Mouse (Mus musculus) embryonic facial prominence, embryonic 12.5 days (tissue): ENCODE measurements around the gene Hyal1. TPM values are rescaled to one million over a fixed set of nuclear protein-coding genes. Genes with fewer than 3 reads are reported as not detected.

Source experiments
- ATAC-seq: fragments of 200-750 bp; cut with Nextera tagmentation; 2 replicates; pipeline ENCODE4 v1.8.0; 2017; ENCODE audit not compliant: insufficient number of reproducible peaks, insufficient read depth, low FRiP score, low TSS enrichment
- H3K27ac ChIP-seq: fragments of 300-500 bp; sonication (generic); 2 replicates; pipeline ENCODE4 v1.5.1; 2016; ENCODE audit warnings: mild to moderate bottlenecking
- H3K27me3 ChIP-seq: fragments of 300-500 bp; sonication (generic); 2 replicates; pipeline ENCODE4 v1.6.1; 2016; ENCODE audit warnings: mild to moderate bottlenecking, moderate library complexity
- H3K36me3 ChIP-seq: fragments of 300-500 bp; sonication (generic); 2 replicates; pipeline ENCODE4 v1.6.1; 2016; ENCODE audit warnings: mild to moderate bottlenecking
- H3K4me1 ChIP-seq: fragments of 300-500 bp; sonication (generic); 2 replicates; pipeline ENCODE4 v1.6.1; 2016
- H3K4me2 ChIP-seq: fragments of 300-500 bp; sonication (generic); replicated peaks from 2 replicates; pipeline ENCODE4 v1.6.1; 2016; ENCODE audit warnings: mild to moderate bottlenecking, moderate library complexity
- H3K4me3 ChIP-seq: fragments of 300-500 bp; sonication (generic); 2 replicates; pipeline ENCODE4 v1.5.1; 2016; ENCODE audit warnings: mild to moderate bottlenecking
- H3K9ac ChIP-seq: fragments of 300-500 bp; sonication (generic); 2 replicates; pipeline ENCODE4 v1.6.1; 2016; ENCODE audit warnings: mild to moderate bottlenecking, moderate library complexity
- H3K9me3 ChIP-seq: fragments of 300-500 bp; sonication (generic); 2 replicates; pipeline ENCODE4 v1.6.1; 2016; ENCODE audit warnings: mild to moderate bottlenecking, moderate library complexity
- WGBS: fragments of 180-500 bp; shearing (Covaris S2); methylation state at CpG from one replicate; pipeline ENCODE4 v1.1.7; 2016; 5-methylcytosine and 5-hydroxymethylcytosine counted together
- polyA plus RNA-seq: library from polyadenylated mRNA; unstranded; fragments of >200 nt; fragmentation: Nextera tagmentation; extraction: Ambion mirVana; gene quantifications from 2 replicates; pipeline ENCODE4 v1.2.1, GENCODE M21; 2016

Gene Hyal1
- polyA plus RNA-seq, 1 experiment from 2014 or later = 12.2 TPM

GRCm38 (mm10) chr9:107575579-107576356 lies 959 bp upstream of the Hyal1 start:
- Histone ChIP-seq H3K27me3 (no peaks in the 10 kb centered on the region), H3K4me2 (peak overlapping the region; percentile 57; the same call in 1 of the 2 replicates), H3K4me3 (no peak overlapping the region), H3K9me3 (no peaks in the 10 kb centered on the region), H3K9ac (no peak overlapping the region), H3K27ac (peak overlapping the region; percentile 75), H3K36me3 (peaks cover 38% of the 10 kb centered on the region), H3K4me1 (peaks cover 40% of the 10 kb centered on the region)
- WGBS = 76% methylated on average over 14 of the region's 14 CpGs
- no peak for ATAC-seq

GRCm38 (mm10) chr9:107577871-107578270 lies 1.1 kb downstream of the Hyal1 start:
- H3K36me3 ChIP-seq = peaks cover 21% of the 10 kb centered on the region
- no peak overlapping the region for H3K4me3 ChIP-seq
- no peaks in the 10 kb centered on the region for H3K9me3 ChIP-seq
- no peak overlapping the region for H3K9ac ChIP-seq
- no peak overlapping the region for H3K27ac ChIP-seq
- ATAC-seq = no peak
- peaks cover 41% of the 10 kb centered on the region for H3K4me1 ChIP-seq
- H3K4me2 ChIP-seq = peak overlapping the region; percentile 57; the same call in 1 of the 2 replicates
- 93% methylated on average over 10 of the region's 10 CpGs for WGBS
- H3K27me3 ChIP-seq = no peaks in the 10 kb centered on the region

GRCm38 (mm10) chr9:107578587-107578986 lies 1.9 kb downstream of the Hyal1 start, which contains the start of gene Naa80:
TSS of gene Naa80 (plus strand) at chr9:107578887.
- H3K4me2 ChIP-seq = peak within 1 kb of the TSS; percentile 84

GRCm38 (mm10) chr9:107579023-107579900 lies 2.5 kb downstream of the Hyal1 start:
- H3K4me3 ChIP-seq = no peak overlapping the region
- H3K27me3 ChIP-seq = no peaks in the 10 kb centered on the region
- no peaks in the 10 kb centered on the region for H3K9me3 ChIP-seq
- H3K36me3 ChIP-seq = peaks cover 19% of the 10 kb centered on the region
- 0 out of 2 replicates have a peak overlapping the region, but pooled peaks have one; percentile 5 for H3K9ac ChIP-seq
- WGBS = 94% methylated on average over 14 of the region's 14 CpGs
- peak overlapping the region; percentile 90 for H3K27ac ChIP-seq
- H3K4me1 ChIP-seq = peaks cover 41% of the 10 kb centered on the region
- no peak for ATAC-seq
- H3K4me2 ChIP-seq = peak overlapping the region; percentile 84

More at GRCm38 (mm10) chr9:107578587-107578986, 1.9 kb downstream of the Hyal1 start, which contains the start of gene Naa80:
- 76% methylated on average over 3 of the region's 3 CpGs for WGBS
- no peak for ATAC-seq
- Histone ChIP-seq H3K4me3 (no peak within 1 kb of the TSS), H3K4me1 (peaks cover 41% of the 10 kb centered on the region), H3K27me3 (no peaks in the 10 kb centered on the region), H3K9ac (0 out of 2 replicates have a peak within 1 kb of the TSS, but pooled peaks have one; percentile 5), H3K9me3 (no peaks in the 10 kb centered on the region), H3K36me3 (peaks cover 21% of the 10 kb centered on the region), H3K27ac (peak within 1 kb of the TSS; percentile 90)

- WGBS = 1% methylated on average over 32 of the region's 32 CpGs
- peak within 1 kb of the TSS; percentile 63 for H3K9ac ChIP-seq
- peaks cover 13% of the 10 kb centered on the region for H3K36me3 ChIP-seq
- ATAC-seq = peak; percentile 53
- peak within 1 kb of the TSS; percentile 58 for H3K4me3 ChIP-seq
- no peaks in the 10 kb centered on the region for H3K9me3 ChIP-seq
- H3K4me2 ChIP-seq = peak within 1 kb of the TSS; percentile 84
- H3K27me3 ChIP-seq = no peaks in the 10 kb centered on the region
- H3K4me1 ChIP-seq = peaks cover 41% of the 10 kb centered on the region
- peak within 1 kb of the TSS; percentile 90 for H3K27ac ChIP-seq
Measured at GRCm38 (mm10) chr9:107580501-107581317, 4.0 kb downstream of the Hyal1 start, which contains the start of gene Hyal3. TSS of gene Hyal3 (plus strand) at chr9:107580818.

- peak overlapping the region; percentile 90 for H3K27ac ChIP-seq
- H3K27me3 ChIP-seq = no peaks in the 10 kb centered on the region
- H3K4me3 ChIP-seq = peak overlapping the region; percentile 58
- H3K9me3 ChIP-seq = no peaks in the 10 kb centered on the region
- H3K4me2 ChIP-seq = peak overlapping the region; percentile 84
- WGBS = 71% methylated on average over 4 of the region's 4 CpGs
- peaks cover 13% of the 10 kb centered on the region for H3K36me3 ChIP-seq
- peaks cover 34% of the 10 kb centered on the region for H3K4me1 ChIP-seq
- peak overlapping the region; percentile 63 for H3K9ac ChIP-seq
- no peak for ATAC-seq
Measured at GRCm38 (mm10) chr9:107581584-107581983, 4.9 kb downstream of the Hyal1 start.

GRCm38 (mm10) chr9:107582509-107583062 lies 5.9 kb downstream of the Hyal1 start:
- H3K36me3 ChIP-seq = peaks cover 13% of the 10 kb centered on the region
- H3K9ac ChIP-seq = no peak overlapping the region
- peaks cover 26% of the 10 kb centered on the region for H3K4me1 ChIP-seq
- no peaks in the 10 kb centered on the region for H3K9me3 ChIP-seq
- H3K27ac ChIP-seq = no peak overlapping the region
- no peak for ATAC-seq
- 90% methylated on average over 7 of the region's 7 CpGs for WGBS
- H3K4me2 ChIP-seq = no peak overlapping the region
- no peak overlapping the region for H3K4me3 ChIP-seq
- H3K27me3 ChIP-seq = no peaks in the 10 kb centered on the region

GRCm38 (mm10) chr9:107583174-107583573 lies 6.4 kb downstream of the Hyal1 start:
- 91% methylated on average over 14 of the region's 14 CpGs for WGBS
- Histone ChIP-seq H3K9ac (no peak overlapping the region), H3K4me2 (no peak overlapping the region), H3K36me3 (peaks cover 13% of the 10 kb centered on the region), H3K4me3 (no peak overlapping the region), H3K27me3 (no peaks in the 10 kb centered on the region), H3K4me1 (peaks cover 25% of the 10 kb centered on the region), H3K27ac (no peak overlapping the region), H3K9me3 (no peaks in the 10 kb centered on the region)
- no peak for ATAC-seq

- Histone ChIP-seq H3K4me3 (no peak overlapping the region), H3K27me3 (no peaks in the 10 kb centered on the region), H3K9ac (no peak overlapping the region), H3K27ac (no peak overlapping the region), H3K36me3 (peaks cover 36% of the 10 kb centered on the region), H3K9me3 (no peaks in the 10 kb centered on the region), H3K4me1 (peaks cover 19% of the 10 kb centered on the region), H3K4me2 (no peak overlapping the region)
- ATAC-seq = no peak
- WGBS = 88% methylated on average over 5 of the region's 5 CpGs
Measured at GRCm38 (mm10) chr9:107586504-107586903, 9.8 kb downstream of the Hyal1 start.

- peaks cover 43% of the 10 kb centered on the region for H3K36me3 ChIP-seq
- peak within 1 kb of the TSS; percentile 73 for H3K4me2 ChIP-seq
- peak within 1 kb of the TSS; percentile 85 for H3K4me3 ChIP-seq
- ATAC-seq = peak; percentile 96
- WGBS = 14% methylated on average over 46 of the region's 46 CpGs
- H3K27me3 ChIP-seq = no peaks in the 10 kb centered on the region
- no peaks in the 10 kb centered on the region for H3K9me3 ChIP-seq
- peak within 1 kb of the TSS; percentile 57 for H3K9ac ChIP-seq
- H3K4me1 ChIP-seq = peaks cover 14% of the 10 kb centered on the region
- H3K27ac ChIP-seq = peak within 1 kb of the TSS; percentile 46; the same call in 1 of the 2 replicates
Measured at GRCm38 (mm10) chr9:107586974-107587832, 10.5 kb downstream of the Hyal1 start, which contains the start of gene Ifrd2. TSS of gene Ifrd2 (plus strand) at chr9:107587642.
